Mouse (Mus musculus): ENCODE measurements at regions not wholly inside any gene's neighbourhood (a gene's known extent, or its start where the extent isn't known, plus 50 kb on each side); places are given as distances from the start of the nearest gene placed in this dataset.
A peak's percentile ranks its signal among the peaks of the same experiment; 100 is the strongest.

GRCm38 (mm10) chr3:101194319-101194718, 84.2 kb upstream of the Ptgfrn start:
- Histone ChIP-seq H3K4me3 (ENCODE audit: insufficient read depth, low read length) (no peak overlapping the region), H3K27ac (ENCODE audit: insufficient read depth, low read length) (peak overlapping the region; percentile 13; the same call in 1 of the 2 replicates), H3K4me1 (ENCODE audit: control insufficient read depth, insufficient read depth, low read length) (peaks cover 2% of the 10 kb centered on the region)
- TF ChIP-seq POLR2A (IDR thresholded peaks at IDR 0.05; ENCODE audit: extremely low read depth, insufficient read depth, low read length), result no peak
- TF ChIP-seq CTCF (IDR thresholded peaks at IDR 0.05; ENCODE audit: extremely low read depth, insufficient read depth, low read length), result no peak

- Histone ChIP-seq H3K4me1 (ENCODE audit: control insufficient read depth, insufficient read depth, low read length) (peaks cover 2% of the 10 kb centered on the region), H3K4me3 (ENCODE audit: insufficient read depth, low read length) (no peak overlapping the region), H3K27ac (ENCODE audit: insufficient read depth, low read length) (no peak overlapping the region)
- no peak for TF ChIP-seq CTCF (IDR thresholded peaks at IDR 0.05; ENCODE audit: extremely low read depth, insufficient read depth, low read length)
- no peak for TF ChIP-seq POLR2A (IDR thresholded peaks at IDR 0.05; ENCODE audit: extremely low read depth, insufficient read depth, low read length)
Observed at GRCm38 (mm10) chr3:101191298-101191986, 81.4 kb upstream of the Ptgfrn start.

- TF ChIP-seq POLR2A (IDR thresholded peaks at IDR 0.05; ENCODE audit: extremely low read depth, insufficient read depth, low read length) (no peak), CTCF (IDR thresholded peaks at IDR 0.05; ENCODE audit: extremely low read depth, insufficient read depth, low read length) (no peak)
- Histone ChIP-seq H3K4me1 (ENCODE audit: control insufficient read depth, insufficient read depth, low read length) (no peaks in the 10 kb centered on the region), H3K27ac (ENCODE audit: insufficient read depth, low read length) (no peak overlapping the region), H3K4me3 (ENCODE audit: insufficient read depth, low read length) (no peak overlapping the region)
Observed at GRCm38 (mm10) chr3:101181958-101182357, 71.9 kb upstream of the Ptgfrn start.

- TF ChIP-seq POLR2A (IDR thresholded peaks at IDR 0.05; ENCODE audit: extremely low read depth, insufficient read depth, low read length), result no peak
- TF ChIP-seq CTCF (IDR thresholded peaks at IDR 0.05; ENCODE audit: extremely low read depth, insufficient read depth, low read length), result no peak
- H3K4me3 ChIP-seq (ENCODE audit: insufficient read depth, low read length), result no peak overlapping the region
- H3K27ac ChIP-seq (ENCODE audit: insufficient read depth, low read length), result no peak overlapping the region
- H3K4me1 ChIP-seq (ENCODE audit: control insufficient read depth, insufficient read depth, low read length), result no peaks in the 10 kb centered on the region; the same call in 1 of the 2 replicates
Observed at GRCm38 (mm10) chr3:101173954-101174353, 63.9 kb upstream of the Ptgfrn start.

GRCm38 (mm10) chr3:101170037-101171019, 60.2 kb upstream of the Ptgfrn start:
- Histone ChIP-seq H3K4me3 (ENCODE audit: insufficient read depth, low read length) (no peak overlapping the region), H3K27ac (ENCODE audit: insufficient read depth, low read length) (no peak overlapping the region), H3K4me1 (ENCODE audit: control insufficient read depth, insufficient read depth, low read length) (no peaks in the 10 kb centered on the region; the same call in 1 of the 2 replicates)
- TF ChIP-seq CTCF (IDR thresholded peaks at IDR 0.05; ENCODE audit: extremely low read depth, insufficient read depth, low read length), result no peak
- no peak for TF ChIP-seq POLR2A (IDR thresholded peaks at IDR 0.05; ENCODE audit: extremely low read depth, insufficient read depth, low read length)

- H3K4me1 ChIP-seq (ENCODE audit: control insufficient read depth, insufficient read depth, low read length), result peaks cover 4% of the 10 kb centered on the region; the same call in 1 of the 2 replicates
- H3K27ac ChIP-seq (ENCODE audit: insufficient read depth, low read length), result no peak overlapping the region
- TF ChIP-seq POLR2A (IDR thresholded peaks at IDR 0.05; ENCODE audit: extremely low read depth, insufficient read depth, low read length), result no peak
- TF ChIP-seq CTCF (IDR thresholded peaks at IDR 0.05; ENCODE audit: extremely low read depth, insufficient read depth, low read length), result no peak
- H3K4me3 ChIP-seq (ENCODE audit: insufficient read depth, low read length), result no peak overlapping the region
Observed at GRCm38 (mm10) chr3:101167026-101167425, 56.9 kb upstream of the Ptgfrn start.

- no peak for TF ChIP-seq POLR2A (IDR thresholded peaks at IDR 0.05; ENCODE audit: extremely low read depth, insufficient read depth, low read length)
- TF ChIP-seq CTCF (IDR thresholded peaks at IDR 0.05; ENCODE audit: extremely low read depth, insufficient read depth, low read length), result no peak
- Histone ChIP-seq H3K4me3 (ENCODE audit: insufficient read depth, low read length) (no peak overlapping the region), H3K27ac (ENCODE audit: insufficient read depth, low read length) (no peak overlapping the region), H3K4me1 (ENCODE audit: control insufficient read depth, insufficient read depth, low read length) (peaks cover 5% of the 10 kb centered on the region; the same call in 1 of the 2 replicates)
Observed at GRCm38 (mm10) chr3:101166580-101166979, 56.5 kb upstream of the Ptgfrn start.

- peaks cover 5% of the 10 kb centered on the region; the same call in 1 of the 2 replicates for H3K4me1 ChIP-seq (ENCODE audit: control insufficient read depth, insufficient read depth, low read length)
- no peak overlapping the region for H3K4me3 ChIP-seq (ENCODE audit: insufficient read depth, low read length)
- no peak overlapping the region for H3K27ac ChIP-seq (ENCODE audit: insufficient read depth, low read length)
- TF ChIP-seq POLR2A (IDR thresholded peaks at IDR 0.05; ENCODE audit: extremely low read depth, insufficient read depth, low read length), result no peak
- no peak for TF ChIP-seq CTCF (IDR thresholded peaks at IDR 0.05; ENCODE audit: extremely low read depth, insufficient read depth, low read length)
Observed at GRCm38 (mm10) chr3:101165261-101165660, 55.2 kb upstream of the Ptgfrn start.

- Histone ChIP-seq H3K4me1 (ENCODE audit: control insufficient read depth, insufficient read depth, low read length) (peaks cover 5% of the 10 kb centered on the region; the same call in 1 of the 2 replicates), H3K4me3 (ENCODE audit: insufficient read depth, low read length) (no peak overlapping the region), H3K27ac (ENCODE audit: insufficient read depth, low read length) (no peak overlapping the region)
- TF ChIP-seq CTCF (IDR thresholded peaks at IDR 0.05; ENCODE audit: extremely low read depth, insufficient read depth, low read length) (no peak), POLR2A (IDR thresholded peaks at IDR 0.05; ENCODE audit: extremely low read depth, insufficient read depth, low read length) (no peak)
Observed at GRCm38 (mm10) chr3:101164771-101165170, 54.7 kb upstream of the Ptgfrn start.
